Mouse (Mus musculus) myocyte (in vitro differentiated cells): Measurements from ENCODE around the gene Nup107.

Source experiments
- CEBPB ChIP-seq: IDR thresholded peaks from 2 replicates; pipeline ENCODE4 v1.6.1; 2011; ENCODE audit warnings: mild to moderate bottlenecking, moderate library complexity; ENCODE audit not compliant: poor library complexity, insufficient read depth, severe bottlenecking
- E2F4 ChIP-seq: IDR thresholded peaks from one replicate; pipeline ENCODE4 v1.6.1; 2011; ENCODE audit warnings: mild to moderate bottlenecking, control low read depth, moderate library complexity; ENCODE audit not compliant: insufficient read depth
- MAX ChIP-seq: IDR thresholded peaks from one replicate; pipeline ENCODE4 v1.6.1; 2011; ENCODE audit warnings: low read depth, mild to moderate bottlenecking, control low read depth
- MYOD1 ChIP-seq, 3 experiments: IDR thresholded peaks; one replicate each; pipeline ENCODE4 v1.6.1; 2011; ENCODE audit warnings: control low read depth in 2 of 3, low read depth in 2 of 3, mild to moderate bottlenecking in 2 of 3, moderate library complexity in 1 of 3; ENCODE audit not compliant: insufficient read length in 2 of 3, control insufficient read depth in 1 of 3
- MYOG ChIP-seq, 3 experiments: IDR thresholded peaks; one replicate each; pipeline ENCODE4 v1.6.1; 2011; ENCODE audit warnings: control low read depth in 2 of 3, low read depth in 2 of 3, mild to moderate bottlenecking in 2 of 3; ENCODE audit not compliant: insufficient read length in 2 of 3, control insufficient read depth in 1 of 3, insufficient read depth in 1 of 3
- POLR2A ChIP-seq: IDR thresholded peaks from one replicate; pipeline ENCODE4 v1.6.1; 2011; ENCODE audit warnings: low read depth, mild to moderate bottlenecking, control low read depth, moderate library complexity; ENCODE audit not compliant: insufficient read length
- POLR2AphosphoS2 ChIP-seq: IDR thresholded peaks from one replicate; pipeline ENCODE4 v1.6.1; 2011; ENCODE audit warnings: low read depth, control low read depth; ENCODE audit not compliant: insufficient read length
- REST ChIP-seq: IDR thresholded peaks from one replicate; pipeline ENCODE4 v1.6.1; 2011; ENCODE audit warnings: mild to moderate bottlenecking, control low read depth, moderate library complexity; ENCODE audit not compliant: insufficient read depth, insufficient read length
- TCF12 ChIP-seq: IDR thresholded peaks from one replicate; pipeline ENCODE4 v1.6.1; 2011; ENCODE audit warnings: mild to moderate bottlenecking, control low read depth; ENCODE audit not compliant: poor library complexity, insufficient read depth, severe bottlenecking
- TCF3 ChIP-seq: IDR thresholded peaks from one replicate; pipeline ENCODE4 v1.6.1; 2011; ENCODE audit warnings: low read depth, control low read depth; ENCODE audit not compliant: insufficient read length
- USF1 ChIP-seq: IDR thresholded peaks from one replicate; pipeline ENCODE4 v1.6.1; 2011; ENCODE audit warnings: low read depth, mild to moderate bottlenecking, control low read depth, moderate library complexity

DNA sequence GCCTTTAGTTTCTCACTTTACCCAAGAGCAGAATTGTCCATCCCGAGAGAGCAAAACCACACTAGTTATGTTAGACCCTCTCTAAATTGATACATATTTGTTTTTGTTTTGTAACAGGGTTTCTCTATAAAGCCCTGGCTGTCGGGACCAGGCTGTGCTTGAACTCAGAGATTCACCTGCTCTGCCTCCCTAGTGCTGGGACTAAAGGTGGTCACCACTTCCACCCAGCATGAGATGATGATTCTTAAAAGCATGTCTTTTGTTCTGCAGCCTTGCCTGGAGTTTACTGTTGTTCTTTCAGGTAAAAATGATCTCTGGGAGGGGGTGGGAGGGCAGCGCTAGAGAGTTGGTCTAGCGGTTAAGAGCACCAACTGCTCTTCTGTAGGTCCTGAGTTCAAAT is 66.2 kb downstream of the Nup107 start:
- TF ChIP-seq POLR2AphosphoS2 (no peak), TCF12 (no peak), TCF3 (no peak), POLR2A (no peak), MYOG (IDR thresholded peaks at IDR 0.05; ENCODE audit: control insufficient read depth in 1 of 3, insufficient read depth in 1 of 3, insufficient read length in 2 of 3, low read depth in 2 of 3) (no peak), CEBPB (no peak), E2F4 (no peak), MAX (no peak), USF1 (no peak), MYOD1 (IDR thresholded peaks at IDR 0.05; ENCODE audit: control insufficient read depth in 1 of 3, insufficient read length in 2 of 3, low read depth in 2 of 3) (no peak), REST (no peak)
